Mouse (Mus musculus): ENCODE results near the gene Itga9. TPM values are rescaled to one million over a fixed set of nuclear protein-coding genes. Genes with fewer than 3 reads are reported as not detected.

Gene Itga9
- polyA plus RNA-seq, 1 experiment from 2014 or later, result 2.4 TPM

- Histone ChIP-seq H3K27ac (replicated peaks; ENCODE audit: low read depth, low read length) (no peak overlapping the region), H3K9me3 (ENCODE audit: control insufficient read depth, low read length) (no peaks in the 10 kb centered on the region), H3K4me3 (replicated peaks; ENCODE audit: low read depth, low read length) (no peak overlapping the region), H3K4me1 (ENCODE audit: control insufficient read depth, insufficient read depth, low read length) (0 out of 2 replicates have a peak, but pooled peaks cover 2% of the 10 kb centered on the region), H3K4me2 (ENCODE audit: low read length) (no peak overlapping the region), H3K36me3 (ENCODE audit: control insufficient read depth, insufficient read depth, low read length) (no peaks in the 10 kb centered on the region), H3K27me3 (ENCODE audit: control insufficient read depth, insufficient read depth, low read length) (no peaks in the 10 kb centered on the region), H3K9ac (replicated peaks; ENCODE audit: low read length) (no peak overlapping the region)
- ATAC-seq (ENCODE audit: low FRiP score, low TSS enrichment), result no peak
- WGBS, result 58% methylated on average over 4 of the region's 4 CpGs
- no peak for DNase-seq
Observed at GRCm38 (mm10) chr9:118784621-118785020, 178.1 kb downstream of the Itga9 start.

GRCm38 (mm10) chr9:118785816-118786215 is 179.3 kb downstream of the Itga9 start:
- WGBS, result 87% methylated on average over 6 of the region's 6 CpGs
- Histone ChIP-seq H3K9ac (replicated peaks; ENCODE audit: low read length) (no peak overlapping the region), H3K27ac (replicated peaks; ENCODE audit: low read depth, low read length) (no peak overlapping the region), H3K27me3 (ENCODE audit: control insufficient read depth, insufficient read depth, low read length) (no peaks in the 10 kb centered on the region), H3K36me3 (ENCODE audit: control insufficient read depth, insufficient read depth, low read length) (no peaks in the 10 kb centered on the region), H3K4me1 (ENCODE audit: control insufficient read depth, insufficient read depth, low read length) (0 out of 2 replicates have a peak, but pooled peaks cover 2% of the 10 kb centered on the region), H3K4me3 (replicated peaks; ENCODE audit: low read depth, low read length) (no peak overlapping the region), H3K4me2 (ENCODE audit: low read length) (no peak overlapping the region), H3K9me3 (ENCODE audit: control insufficient read depth, low read length) (no peaks in the 10 kb centered on the region)
- ATAC-seq (ENCODE audit: low FRiP score, low TSS enrichment) (no peak), DNase-seq (no peak)

- no peaks in the 10 kb centered on the region for H3K36me3 ChIP-seq (ENCODE audit: control insufficient read depth, insufficient read depth, low read length)
- DNase-seq, result peak; percentile 33
- no peak overlapping the region for H3K4me3 ChIP-seq (replicated peaks; ENCODE audit: low read depth, low read length)
- no peaks in the 10 kb centered on the region for H3K27me3 ChIP-seq (ENCODE audit: control insufficient read depth, insufficient read depth, low read length)
- 0 out of 2 replicates have a peak, but pooled peaks cover 2% of the 10 kb centered on the region for H3K4me1 ChIP-seq (ENCODE audit: control insufficient read depth, insufficient read depth, low read length)
- 64% methylated on average over 10 of the region's 10 CpGs for WGBS
- no peak overlapping the region for H3K9ac ChIP-seq (replicated peaks; ENCODE audit: low read length)
- H3K4me2 ChIP-seq (ENCODE audit: low read length), result no peak overlapping the region
- H3K9me3 ChIP-seq (ENCODE audit: control insufficient read depth, low read length), result no peaks in the 10 kb centered on the region
- no peak for ATAC-seq (ENCODE audit: low FRiP score, low TSS enrichment)
- no peak overlapping the region for H3K27ac ChIP-seq (replicated peaks; ENCODE audit: low read depth, low read length)
Observed at GRCm38 (mm10) chr9:118788869-118789281, 182.4 kb downstream of the Itga9 start.

GRCm38 (mm10) chr9:118791231-118791630 is 184.7 kb downstream of the Itga9 start:
- DNase-seq (peak; percentile 74), ATAC-seq (ENCODE audit: low FRiP score, low TSS enrichment) (no peak)
- H3K4me1 ChIP-seq (ENCODE audit: control insufficient read depth, insufficient read depth, low read length), result no peaks in the 10 kb centered on the region
- no peak overlapping the region for H3K9ac ChIP-seq (replicated peaks; ENCODE audit: low read length)
- H3K36me3 ChIP-seq (ENCODE audit: control insufficient read depth, insufficient read depth, low read length), result no peaks in the 10 kb centered on the region
- WGBS, result 46% methylated on average over 3 of the region's 3 CpGs
- H3K4me3 ChIP-seq (replicated peaks; ENCODE audit: low read depth, low read length), result no peak overlapping the region
- no peaks in the 10 kb centered on the region for H3K9me3 ChIP-seq (ENCODE audit: control insufficient read depth, low read length)
- H3K27me3 ChIP-seq (ENCODE audit: control insufficient read depth, insufficient read depth, low read length), result no peaks in the 10 kb centered on the region
- no peak overlapping the region for H3K4me2 ChIP-seq (ENCODE audit: low read length)
- H3K27ac ChIP-seq (replicated peaks; ENCODE audit: low read depth, low read length), result no peak overlapping the region

- no peak overlapping the region for H3K4me3 ChIP-seq (replicated peaks; ENCODE audit: low read depth, low read length)
- H3K9ac ChIP-seq (replicated peaks; ENCODE audit: low read length), result no peak overlapping the region
- 83% methylated on average over 14 of the region's 21 CpGs for WGBS
- H3K27ac ChIP-seq (replicated peaks; ENCODE audit: low read depth, low read length), result no peak overlapping the region
- no peak overlapping the region for H3K4me2 ChIP-seq (ENCODE audit: low read length)
- H3K36me3 ChIP-seq (ENCODE audit: control insufficient read depth, insufficient read depth, low read length), result no peaks in the 10 kb centered on the region
- H3K27me3 ChIP-seq (ENCODE audit: control insufficient read depth, insufficient read depth, low read length), result no peaks in the 10 kb centered on the region
- no peaks in the 10 kb centered on the region for H3K4me1 ChIP-seq (ENCODE audit: control insufficient read depth, insufficient read depth, low read length)
- DNase-seq, result no peak
- no peaks in the 10 kb centered on the region for H3K9me3 ChIP-seq (ENCODE audit: control insufficient read depth, low read length)
- ATAC-seq (ENCODE audit: low FRiP score, low TSS enrichment), result no peak
Observed at GRCm38 (mm10) chr9:118793151-118793785, 186.8 kb downstream of the Itga9 start.

GRCm38 (mm10) chr9:118794668-118795067 is 188.2 kb downstream of the Itga9 start:
- H3K9ac ChIP-seq (replicated peaks; ENCODE audit: low read length), result no peak overlapping the region
- no peaks in the 10 kb centered on the region for H3K4me1 ChIP-seq (ENCODE audit: control insufficient read depth, insufficient read depth, low read length)
- H3K27ac ChIP-seq (replicated peaks; ENCODE audit: low read depth, low read length), result no peak overlapping the region
- H3K9me3 ChIP-seq (ENCODE audit: control insufficient read depth, low read length), result no peaks in the 10 kb centered on the region
- H3K4me3 ChIP-seq (replicated peaks; ENCODE audit: low read depth, low read length), result no peak overlapping the region
- no peak overlapping the region for H3K4me2 ChIP-seq (ENCODE audit: low read length)
- no peaks in the 10 kb centered on the region for H3K27me3 ChIP-seq (ENCODE audit: control insufficient read depth, insufficient read depth, low read length)
- no peaks in the 10 kb centered on the region for H3K36me3 ChIP-seq (ENCODE audit: control insufficient read depth, insufficient read depth, low read length)
- 62% methylated on average over 2 of the region's 2 CpGs for WGBS
- no peak for DNase-seq
- no peak for ATAC-seq (ENCODE audit: low FRiP score, low TSS enrichment)

- no peaks in the 10 kb centered on the region for H3K4me1 ChIP-seq (ENCODE audit: control insufficient read depth, insufficient read depth, low read length)
- H3K36me3 ChIP-seq (ENCODE audit: control insufficient read depth, insufficient read depth, low read length), result no peaks in the 10 kb centered on the region
- H3K9me3 ChIP-seq (ENCODE audit: control insufficient read depth, low read length), result no peaks in the 10 kb centered on the region
- no peak overlapping the region for H3K9ac ChIP-seq (replicated peaks; ENCODE audit: low read length)
- no peak overlapping the region for H3K4me3 ChIP-seq (replicated peaks; ENCODE audit: low read depth, low read length)
- H3K27me3 ChIP-seq (ENCODE audit: control insufficient read depth, insufficient read depth, low read length), result no peaks in the 10 kb centered on the region
- H3K4me2 ChIP-seq (ENCODE audit: low read length), result no peak overlapping the region
- peak; percentile 31 for DNase-seq
- ATAC-seq (ENCODE audit: low FRiP score, low TSS enrichment), result no peak
- no peak overlapping the region for H3K27ac ChIP-seq (replicated peaks; ENCODE audit: low read depth, low read length)
- WGBS, result 24% methylated on average over 4 of the region's 4 CpGs
Observed at GRCm38 (mm10) chr9:118795304-118795703, 188.8 kb downstream of the Itga9 start.

- Histone ChIP-seq H3K27ac (replicated peaks; ENCODE audit: low read depth, low read length) (no peak overlapping the region), H3K4me2 (ENCODE audit: low read length) (no peak overlapping the region), H3K9me3 (ENCODE audit: control insufficient read depth, low read length) (no peaks in the 10 kb centered on the region), H3K27me3 (ENCODE audit: control insufficient read depth, insufficient read depth, low read length) (no peaks in the 10 kb centered on the region), H3K36me3 (ENCODE audit: control insufficient read depth, insufficient read depth, low read length) (no peaks in the 10 kb centered on the region), H3K4me1 (ENCODE audit: control insufficient read depth, insufficient read depth, low read length) (no peaks in the 10 kb centered on the region), H3K4me3 (replicated peaks; ENCODE audit: low read depth, low read length) (no peak overlapping the region), H3K9ac (replicated peaks; ENCODE audit: low read length) (no peak overlapping the region)
- 64% methylated on average over 7 of the region's 7 CpGs for WGBS
- no peak for DNase-seq
- ATAC-seq (ENCODE audit: low FRiP score, low TSS enrichment), result no peak
Observed at GRCm38 (mm10) chr9:118799105-118799504, 192.6 kb downstream of the Itga9 start.

- ATAC-seq (ENCODE audit: low FRiP score, low TSS enrichment) (no peak), DNase-seq (peak; percentile 42)
- H3K36me3 ChIP-seq (ENCODE audit: control insufficient read depth, insufficient read depth, low read length), result no peaks in the 10 kb centered on the region
- no peak overlapping the region for H3K9ac ChIP-seq (replicated peaks; ENCODE audit: low read length)
- H3K27ac ChIP-seq (replicated peaks; ENCODE audit: low read depth, low read length), result no peak overlapping the region
- H3K4me3 ChIP-seq (replicated peaks; ENCODE audit: low read depth, low read length), result no peak overlapping the region
- H3K4me2 ChIP-seq (ENCODE audit: low read length), result no peak overlapping the region
- WGBS, result 55% methylated on average over 15 of the region's 15 CpGs
- H3K9me3 ChIP-seq (ENCODE audit: control insufficient read depth, low read length), result no peaks in the 10 kb centered on the region
- no peaks in the 10 kb centered on the region for H3K4me1 ChIP-seq (ENCODE audit: control insufficient read depth, insufficient read depth, low read length)
- H3K27me3 ChIP-seq (ENCODE audit: control insufficient read depth, insufficient read depth, low read length), result no peaks in the 10 kb centered on the region
Observed at GRCm38 (mm10) chr9:118801176-118801909, 194.9 kb downstream of the Itga9 start.
